Mouse (Mus musculus) lung, adult 2 months (tissue): Measurements from ENCODE around the gene Cacna1h.

Source experiments
- CTCF ChIP-seq: fragments of 200-500 bp; IDR thresholded peaks from 2 replicates; pipeline ENCODE4 v1.5.1; 2011; ENCODE audit warnings: mild to moderate bottlenecking, low read length, control low read depth; ENCODE audit not compliant: insufficient read depth
- POLR2A ChIP-seq: fragments of 200-500 bp; IDR thresholded peaks from 2 replicates; pipeline ENCODE4 v1.6.1; 2011; ENCODE audit warnings: low read depth, mild to moderate bottlenecking, control low read depth, low read length, borderline replicate concordance; ENCODE audit errors: extremely low read depth

GRCm38 (mm10) chr17:25406011-25406441 is 27.6 kb downstream of the Cacna1h start:
- TF ChIP-seq POLR2A (no peak), CTCF (no peak)
